Mouse (Mus musculus): ENCODE data around the gene Snx6. TPM values are rescaled to one million over a fixed set of nuclear protein-coding genes. Genes with fewer than 3 reads are reported as not detected.

The Snx6 gene
- 8.5 and 9.7 TPM in 2 replicates for polyA plus RNA-seq (2012; rRNA removed)

GRCm38 (mm10) chr12:54795153-54795998 is at the start of gene Snx6:
Gene Snx6 (minus strand): TSS chr12:54795703.
- Histone ChIP-seq H3K4me1 (ENCODE audit: control insufficient read depth, insufficient read depth, low read length) (peaks cover 5% of the 10 kb centered on the region), H3K27ac (ENCODE audit: control insufficient read depth, insufficient read depth, low read depth, low read length) (peak within 1 kb of the TSS; percentile 71), H3K4me3 (ENCODE audit: control insufficient read depth, low read depth, low read length) (peak within 1 kb of the TSS; percentile 92), H3K36me3 (ENCODE audit: control insufficient read depth, insufficient read depth, low read length) (no peaks in the 10 kb centered on the region), H3K27me3 (ENCODE audit: control insufficient read depth, insufficient read depth, low read length) (no peaks in the 10 kb centered on the region)
- no peak for TF ChIP-seq CTCF (IDR thresholded peaks at IDR 0.05; ENCODE audit: control insufficient read depth, insufficient read depth, insufficient replicate concordance, low read depth, low read length)
- TF ChIP-seq POLR2A (IDR thresholded peaks at IDR 0.05; ENCODE audit: control insufficient read depth, low read depth, low read length), result peak; percentile 62

GRCm38 (mm10) chr12:54844415-54844814 is 48.9 kb upstream of the Snx6 start:
- TF ChIP-seq CTCF (IDR thresholded peaks at IDR 0.05; ENCODE audit: control insufficient read depth, insufficient read depth, insufficient replicate concordance, low read depth, low read length) (no peak), POLR2A (IDR thresholded peaks at IDR 0.05; ENCODE audit: control insufficient read depth, low read depth, low read length) (no peak)
- no peak overlapping the region for H3K4me3 ChIP-seq (ENCODE audit: control insufficient read depth, low read depth, low read length)
- H3K27me3 ChIP-seq (ENCODE audit: control insufficient read depth, insufficient read depth, low read length), result no peaks in the 10 kb centered on the region
- H3K27ac ChIP-seq (ENCODE audit: control insufficient read depth, insufficient read depth, low read depth, low read length), result no peak overlapping the region
- H3K36me3 ChIP-seq (ENCODE audit: control insufficient read depth, insufficient read depth, low read length), result no peaks in the 10 kb centered on the region
- H3K4me1 ChIP-seq (ENCODE audit: control insufficient read depth, insufficient read depth, low read length), result no peaks in the 10 kb centered on the region

GRCm38 (mm10) chr12:54841576-54841975 is 46.1 kb upstream of the Snx6 start:
- Histone ChIP-seq H3K4me3 (ENCODE audit: control insufficient read depth, low read depth, low read length) (no peak overlapping the region), H3K27ac (ENCODE audit: control insufficient read depth, insufficient read depth, low read depth, low read length) (no peak overlapping the region), H3K4me1 (ENCODE audit: control insufficient read depth, insufficient read depth, low read length) (no peaks in the 10 kb centered on the region; the same call in 1 of the 2 replicates), H3K27me3 (ENCODE audit: control insufficient read depth, insufficient read depth, low read length) (no peaks in the 10 kb centered on the region), H3K36me3 (ENCODE audit: control insufficient read depth, insufficient read depth, low read length) (no peaks in the 10 kb centered on the region)
- TF ChIP-seq CTCF (IDR thresholded peaks at IDR 0.05; ENCODE audit: control insufficient read depth, insufficient read depth, insufficient replicate concordance, low read depth, low read length) (no peak), POLR2A (IDR thresholded peaks at IDR 0.05; ENCODE audit: control insufficient read depth, low read depth, low read length) (no peak)

DNA sequence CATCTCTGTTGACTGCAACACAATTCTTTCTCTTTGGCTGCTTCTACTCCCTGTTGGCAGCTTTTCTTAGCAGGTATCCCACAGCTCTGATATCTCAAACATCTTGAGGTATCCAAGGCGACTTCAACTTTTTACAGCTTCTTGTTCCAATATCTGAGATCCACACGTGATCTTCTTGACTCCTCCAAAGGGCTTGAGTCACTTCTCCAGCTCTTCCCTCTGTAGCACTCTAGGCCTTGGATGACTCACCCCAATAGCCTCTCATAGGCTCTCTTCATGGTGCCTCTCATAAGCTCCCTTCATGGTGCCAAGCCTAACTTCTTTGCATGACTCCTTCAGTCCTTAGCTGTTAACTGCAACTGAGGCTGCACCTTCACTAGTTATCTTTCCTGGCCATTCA is 44.3 kb upstream of the Snx6 start:
- no peaks in the 10 kb centered on the region for H3K27me3 ChIP-seq (ENCODE audit: control insufficient read depth, insufficient read depth, low read length)
- no peak overlapping the region for H3K4me3 ChIP-seq (ENCODE audit: control insufficient read depth, low read depth, low read length)
- no peak overlapping the region for H3K27ac ChIP-seq (ENCODE audit: control insufficient read depth, insufficient read depth, low read depth, low read length)
- H3K4me1 ChIP-seq (ENCODE audit: control insufficient read depth, insufficient read depth, low read length), result no peaks in the 10 kb centered on the region; the same call in 1 of the 2 replicates
- TF ChIP-seq CTCF (IDR thresholded peaks at IDR 0.05; ENCODE audit: control insufficient read depth, insufficient read depth, insufficient replicate concordance, low read depth, low read length) (no peak), POLR2A (IDR thresholded peaks at IDR 0.05; ENCODE audit: control insufficient read depth, low read depth, low read length) (no peak)
- H3K36me3 ChIP-seq (ENCODE audit: control insufficient read depth, insufficient read depth, low read length), result no peaks in the 10 kb centered on the region

DNA sequence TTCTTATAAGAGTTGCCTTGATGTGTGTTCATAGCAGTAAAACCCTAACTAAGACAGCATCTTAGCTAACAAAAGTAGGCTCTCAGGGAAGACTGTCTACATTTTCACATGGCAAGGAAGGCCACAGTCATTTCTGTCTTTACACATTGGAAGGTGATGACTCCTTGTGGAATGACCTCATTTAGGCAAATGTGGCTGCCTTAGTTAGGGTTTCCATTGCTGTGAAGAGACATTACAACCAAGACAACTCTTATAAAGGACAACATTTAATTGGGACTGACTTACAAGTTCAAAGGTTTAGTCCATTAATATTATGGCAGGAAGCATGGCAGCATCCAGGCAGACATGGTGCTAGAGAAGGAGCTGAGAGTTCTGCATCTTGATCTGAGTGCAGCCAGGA is 43.4 kb upstream of the Snx6 start:
- no peaks in the 10 kb centered on the region for H3K27me3 ChIP-seq (ENCODE audit: control insufficient read depth, insufficient read depth, low read length)
- no peak overlapping the region for H3K27ac ChIP-seq (ENCODE audit: control insufficient read depth, insufficient read depth, low read depth, low read length)
- H3K4me1 ChIP-seq (ENCODE audit: control insufficient read depth, insufficient read depth, low read length), result peaks cover under 1% of the 10 kb centered on the region; the same call in 1 of the 2 replicates
- no peaks in the 10 kb centered on the region for H3K36me3 ChIP-seq (ENCODE audit: control insufficient read depth, insufficient read depth, low read length)
- no peak for TF ChIP-seq POLR2A (IDR thresholded peaks at IDR 0.05; ENCODE audit: control insufficient read depth, low read depth, low read length)
- TF ChIP-seq CTCF (IDR thresholded peaks at IDR 0.05; ENCODE audit: control insufficient read depth, insufficient read depth, insufficient replicate concordance, low read depth, low read length), result no peak
- H3K4me3 ChIP-seq (ENCODE audit: control insufficient read depth, low read depth, low read length), result no peak overlapping the region

DNA sequence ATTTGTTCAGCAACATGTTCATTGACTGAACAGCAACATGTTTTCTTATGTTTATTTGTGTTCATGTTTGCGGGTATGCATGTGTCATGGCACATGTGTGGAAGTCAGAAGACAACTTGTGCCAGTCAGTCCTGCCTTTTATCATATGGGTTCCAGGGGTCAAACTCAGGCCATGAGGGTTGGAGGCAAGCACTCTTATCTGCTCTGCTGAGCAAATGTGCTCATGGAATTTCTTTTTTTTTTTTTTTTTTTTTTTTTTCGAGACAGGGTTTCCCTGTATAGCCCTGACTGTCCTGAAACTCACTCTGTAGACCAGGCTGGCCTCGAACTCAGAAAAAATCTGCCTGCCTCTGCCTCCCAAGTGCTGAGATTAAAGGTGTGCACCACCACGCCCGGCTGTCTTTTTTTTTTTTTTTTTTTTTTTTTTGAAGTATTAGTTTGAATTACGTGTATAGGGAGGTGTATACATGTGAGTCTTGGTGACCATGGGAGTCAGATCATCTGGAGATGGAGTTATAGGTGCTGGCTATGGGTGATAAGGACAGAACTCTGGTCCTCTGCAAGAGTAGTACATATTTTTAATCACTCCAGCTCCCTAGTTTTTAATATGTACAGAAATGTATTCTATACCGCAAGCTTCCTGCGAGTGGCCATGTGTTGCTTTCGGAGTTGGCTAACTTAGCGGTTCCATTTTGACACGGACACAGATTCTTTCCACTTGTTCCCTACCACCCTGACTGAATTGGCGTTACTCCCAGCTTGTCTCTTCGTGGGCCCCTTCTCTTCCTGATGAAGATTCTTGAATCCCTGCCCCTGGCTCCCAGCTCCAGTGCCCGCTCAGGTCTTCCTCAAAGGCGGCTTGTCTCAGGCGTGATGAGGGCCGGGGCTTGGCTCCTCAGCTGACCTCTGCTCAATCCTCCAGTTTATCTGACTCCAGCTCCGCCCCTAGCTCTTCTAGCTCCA is 40.4 kb upstream of the Snx6 start:
- Histone ChIP-seq H3K36me3 (ENCODE audit: control insufficient read depth, insufficient read depth, low read length) (no peaks in the 10 kb centered on the region), H3K27me3 (ENCODE audit: control insufficient read depth, insufficient read depth, low read length) (no peaks in the 10 kb centered on the region), H3K4me1 (ENCODE audit: control insufficient read depth, insufficient read depth, low read length) (peaks cover 2% of the 10 kb centered on the region; the same call in 1 of the 2 replicates), H3K4me3 (ENCODE audit: control insufficient read depth, low read depth, low read length) (peak overlapping the region; percentile 11), H3K27ac (ENCODE audit: control insufficient read depth, insufficient read depth, low read depth, low read length) (no peak overlapping the region)
- no peak for TF ChIP-seq POLR2A (IDR thresholded peaks at IDR 0.05; ENCODE audit: control insufficient read depth, low read depth, low read length)
- TF ChIP-seq CTCF (IDR thresholded peaks at IDR 0.05; ENCODE audit: control insufficient read depth, insufficient read depth, insufficient replicate concordance, low read depth, low read length), result no peak
